Mouse (Mus musculus): ENCODE data around the gene Med25. TPM values are rescaled to one million over a fixed set of nuclear protein-coding genes. Genes with fewer than 3 reads are reported as not detected.

Med25 gene
- polyA plus RNA-seq, 1 experiment from 2014 or later: 179 TPM

DNA sequence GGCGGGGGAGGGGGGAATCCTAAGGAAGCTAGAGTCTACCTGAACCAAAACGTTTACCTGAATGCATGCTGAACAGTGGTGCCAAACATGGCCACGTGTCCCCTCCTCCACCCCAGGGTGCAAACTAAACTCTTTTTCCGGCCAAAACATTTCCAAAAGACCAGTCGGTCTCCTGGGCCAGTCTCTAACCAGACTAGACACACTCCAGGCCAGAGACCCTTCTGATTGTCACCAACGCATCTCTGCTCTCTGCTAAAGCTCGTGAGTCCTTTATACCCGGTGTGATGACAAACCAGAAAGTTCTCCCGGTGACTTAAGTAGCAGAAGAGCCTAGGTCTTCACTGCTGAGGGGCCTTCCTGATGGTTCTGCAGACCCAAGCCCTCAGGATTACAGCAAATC, 24.7 kb downstream of the Med25 start:
- peak overlapping the region; percentile 99 for H3K9ac ChIP-seq
- peak overlapping the region; percentile 100 for H3K27ac ChIP-seq
- peak overlapping the region; percentile 93 for H3K4me3 ChIP-seq
- WGBS: 40% methylated on average over 9 of the region's 9 CpGs
- H3K27me3 ChIP-seq (replicated peaks): no peaks in the 10 kb centered on the region
- H3K36me3 ChIP-seq (replicated peaks): peaks cover 18% of the 10 kb centered on the region
- H3K4me2 ChIP-seq: peak overlapping the region; percentile 82
- H3K4me1 ChIP-seq: peaks cover 44% of the 10 kb centered on the region
- no peak for ATAC-seq (replicated peaks)
- no peaks in the 10 kb centered on the region for H3K9me3 ChIP-seq

DNA sequence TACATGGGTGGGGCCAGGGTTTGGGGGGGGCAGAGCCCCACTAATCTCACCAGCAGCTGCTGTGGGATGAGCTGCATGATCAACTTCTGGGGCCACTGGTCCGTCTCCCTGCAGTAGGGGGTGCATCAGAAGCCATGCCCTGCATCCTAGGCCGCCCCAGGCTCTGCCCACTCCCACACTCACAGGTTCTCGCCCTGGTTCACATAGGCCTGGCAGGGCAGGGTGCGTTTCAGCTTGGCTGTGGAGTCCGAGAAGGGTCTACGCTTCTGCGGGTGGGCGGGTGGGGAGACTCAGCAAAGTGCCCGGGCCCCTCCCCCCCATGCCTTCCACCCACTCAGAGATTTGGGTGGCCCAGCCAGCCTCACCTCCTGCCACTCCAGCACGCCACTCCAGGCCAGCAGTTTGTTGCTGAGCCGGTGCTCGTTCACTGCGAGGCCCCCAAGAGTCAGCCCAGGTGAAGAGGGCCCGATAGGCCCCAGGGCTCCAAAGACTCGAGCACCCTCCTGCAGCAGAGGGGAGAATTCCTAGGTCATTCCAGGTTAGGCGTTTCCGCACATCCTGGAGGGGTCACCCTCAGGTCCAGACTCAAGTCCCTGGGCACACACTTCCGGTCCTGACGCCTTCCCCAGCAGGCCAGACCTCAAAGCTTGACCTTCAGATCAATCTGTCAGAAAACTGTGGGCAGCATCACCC, 25.4 kb downstream of the Med25 start:
- H3K27ac ChIP-seq: 0 out of 2 replicates have a peak overlapping the region, but pooled peaks have one; percentile 8
- 72% methylated on average over 19 of the region's 19 CpGs for WGBS
- no peaks in the 10 kb centered on the region for H3K27me3 ChIP-seq (replicated peaks)
- peaks cover 44% of the 10 kb centered on the region for H3K4me1 ChIP-seq
- peaks cover 24% of the 10 kb centered on the region for H3K36me3 ChIP-seq (replicated peaks)
- peak overlapping the region; percentile 93 for H3K4me3 ChIP-seq
- H3K9ac ChIP-seq: peak overlapping the region; percentile 99
- no peaks in the 10 kb centered on the region for H3K9me3 ChIP-seq
- ATAC-seq (replicated peaks): no peak
- peak overlapping the region; percentile 82 for H3K4me2 ChIP-seq

DNA sequence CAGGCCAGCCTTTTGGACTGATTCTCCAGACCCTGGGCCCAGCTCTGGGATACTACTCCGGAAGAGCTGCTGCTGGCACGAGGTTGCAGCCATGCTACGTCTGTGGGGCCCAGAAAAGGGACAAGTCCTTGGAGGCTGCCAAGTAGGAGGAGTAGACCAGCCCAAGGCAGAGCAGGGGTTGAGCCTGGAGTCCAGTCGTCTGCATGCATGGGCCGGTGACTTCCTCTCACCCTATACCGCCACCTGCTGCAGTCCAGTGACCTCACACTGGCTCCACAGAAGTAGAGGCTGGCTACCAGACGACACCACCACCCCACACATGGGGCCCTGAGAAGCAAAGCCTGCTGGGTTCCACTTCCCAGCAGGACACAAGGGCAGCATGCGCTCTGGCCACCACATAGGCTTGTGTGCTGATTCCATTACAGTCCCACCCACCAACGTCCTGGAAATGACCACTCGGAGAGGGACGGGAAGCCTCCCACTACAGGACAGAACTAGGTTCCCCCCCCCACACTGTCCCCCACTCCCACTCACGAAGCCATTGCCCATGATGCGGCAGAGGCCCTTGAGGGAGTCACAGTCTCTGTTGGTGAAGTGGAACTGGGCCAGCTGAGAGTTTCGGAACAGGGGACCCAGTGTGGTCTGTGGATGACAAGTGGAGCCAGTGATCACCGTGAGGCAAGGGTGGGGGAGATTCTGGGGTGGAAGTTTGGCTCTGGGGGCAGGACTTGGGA, 26.1 kb downstream of the Med25 start:
- H3K4me3 ChIP-seq: peak overlapping the region; percentile 93; the same call in 1 of the 2 replicates
- H3K9me3 ChIP-seq: no peaks in the 10 kb centered on the region
- peaks cover 45% of the 10 kb centered on the region for H3K4me1 ChIP-seq
- H3K36me3 ChIP-seq (replicated peaks): peaks cover 25% of the 10 kb centered on the region
- H3K27me3 ChIP-seq (replicated peaks): no peaks in the 10 kb centered on the region
- WGBS: 56% methylated on average over 15 of the region's 15 CpGs
- no peak for ATAC-seq (replicated peaks)
- 0 out of 2 replicates have a peak overlapping the region, but pooled peaks have one; percentile 8 for H3K27ac ChIP-seq
- H3K9ac ChIP-seq: no peak overlapping the region
- H3K4me2 ChIP-seq: peak overlapping the region; percentile 82

DNA sequence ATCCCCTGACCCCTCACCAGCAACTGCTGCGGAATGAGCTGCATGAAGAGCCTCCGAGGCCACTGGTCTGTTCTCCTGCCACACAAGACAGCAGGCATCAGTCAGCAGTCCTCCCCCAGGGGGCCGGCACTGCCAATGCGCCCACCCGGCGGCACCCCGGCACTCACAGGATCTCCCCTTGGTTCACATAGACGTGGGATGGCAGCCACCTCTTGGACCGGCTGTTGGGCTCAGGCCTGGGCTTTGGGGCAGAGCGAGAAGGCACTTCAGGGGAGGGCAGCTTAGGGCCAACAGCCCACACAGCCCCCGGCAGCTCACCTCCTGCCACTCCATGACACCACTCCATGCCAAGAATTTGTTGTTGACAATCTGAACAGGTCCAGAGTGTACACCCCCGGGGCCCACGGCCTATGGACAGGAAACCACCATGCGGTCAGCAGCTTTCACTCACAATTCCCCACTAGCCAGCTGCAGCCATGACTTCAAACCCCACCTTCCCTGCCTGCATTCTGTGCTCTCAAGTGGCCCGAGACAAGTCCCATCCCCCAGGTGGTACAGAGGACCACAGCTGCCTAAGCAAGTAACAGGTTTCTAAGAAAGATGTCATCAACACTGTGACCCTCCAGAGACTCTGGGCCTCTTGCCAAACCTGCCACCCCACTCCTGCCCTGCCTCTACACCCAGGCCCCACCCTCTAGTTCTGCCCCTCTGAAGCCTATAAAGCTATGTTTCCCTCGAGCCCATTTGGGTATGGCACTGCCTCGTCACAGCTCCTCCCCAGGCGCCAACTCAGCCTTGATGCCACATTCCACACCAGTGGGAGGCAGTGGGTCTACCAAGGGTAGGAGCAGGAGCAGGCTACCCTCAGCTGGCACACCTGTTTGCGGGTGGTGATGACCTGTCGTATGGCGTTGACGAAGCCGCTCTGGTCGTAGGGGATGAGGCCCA, 27.6 kb downstream of the Med25 start:
- Histone ChIP-seq H3K9ac (no peak overlapping the region), H3K4me2 (no peak overlapping the region), H3K27me3 (replicated peaks) (no peaks in the 10 kb centered on the region), H3K9me3 (no peaks in the 10 kb centered on the region), H3K36me3 (replicated peaks) (peaks cover 25% of the 10 kb centered on the region), H3K27ac (no peak overlapping the region), H3K4me1 (peaks cover 51% of the 10 kb centered on the region), H3K4me3 (no peak overlapping the region)
- ATAC-seq (replicated peaks): no peak
- 78% methylated on average over 24 of the region's 24 CpGs for whole genome bisulfite sequencing

DNA sequence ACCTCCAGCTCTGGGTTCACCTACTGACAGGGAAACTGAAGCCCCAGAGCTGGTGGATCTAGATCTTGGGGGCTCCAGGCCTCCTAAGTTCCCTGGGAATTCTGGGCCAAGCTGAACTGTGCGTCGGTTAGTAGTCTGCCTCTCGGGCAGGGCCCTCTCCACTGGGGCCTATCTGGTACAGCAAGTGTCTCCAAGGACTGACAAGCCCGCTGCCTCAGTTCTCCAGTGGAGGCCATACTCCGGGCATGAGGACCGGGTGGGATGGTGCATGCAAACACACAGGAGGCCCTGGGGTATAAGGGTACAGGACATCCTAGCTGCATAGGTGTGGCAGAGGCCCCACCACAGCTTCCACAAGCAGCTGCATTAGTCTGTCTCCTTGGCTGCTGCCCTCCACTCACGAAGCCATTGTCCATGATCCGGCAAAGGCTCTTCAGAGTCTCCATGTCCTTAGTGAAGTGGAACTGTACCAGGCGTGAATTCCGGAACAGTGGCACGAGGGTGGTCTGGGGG, 28.5 kb downstream of the Med25 start:
- Histone ChIP-seq H3K4me3 (no peak overlapping the region), H3K9me3 (no peaks in the 10 kb centered on the region), H3K4me1 (peaks cover 51% of the 10 kb centered on the region), H3K36me3 (replicated peaks) (peaks cover 25% of the 10 kb centered on the region), H3K27me3 (replicated peaks) (no peaks in the 10 kb centered on the region), H3K9ac (no peak overlapping the region), H3K27ac (no peak overlapping the region), H3K4me2 (no peak overlapping the region)
- no peak for ATAC-seq (replicated peaks)
- 85% methylated on average over 11 of the region's 11 CpGs for WGBS

DNA sequence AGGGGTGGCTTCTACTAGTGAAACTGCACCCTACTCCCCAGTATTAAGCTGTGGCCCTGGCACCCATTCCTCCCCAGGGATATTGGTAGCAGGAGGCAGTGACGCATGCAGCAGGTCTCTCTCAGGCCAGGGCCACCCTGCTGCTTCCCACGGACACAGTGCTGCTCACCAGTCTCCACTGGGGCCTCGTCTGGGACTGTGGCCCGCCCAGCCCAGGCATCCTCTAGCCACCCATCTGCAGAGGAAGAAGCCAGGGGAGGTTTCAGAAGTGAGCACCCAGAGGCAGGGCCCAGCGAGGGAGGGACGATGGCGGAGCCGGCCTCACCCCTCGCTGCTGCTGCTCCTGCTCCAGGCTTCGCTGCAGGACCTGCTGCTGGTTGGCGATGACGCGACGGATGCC, 29.3 kb downstream of the Med25 start:
- Histone ChIP-seq H3K9ac (no peak overlapping the region), H3K4me3 (no peak overlapping the region), H3K27me3 (replicated peaks) (no peaks in the 10 kb centered on the region), H3K27ac (no peak overlapping the region), H3K36me3 (replicated peaks) (peaks cover 25% of the 10 kb centered on the region), H3K9me3 (no peaks in the 10 kb centered on the region), H3K4me2 (no peak overlapping the region), H3K4me1 (peaks cover 53% of the 10 kb centered on the region)
- WGBS: 91% methylated on average over 14 of the region's 14 CpGs
- no peak for ATAC-seq (replicated peaks)

DNA sequence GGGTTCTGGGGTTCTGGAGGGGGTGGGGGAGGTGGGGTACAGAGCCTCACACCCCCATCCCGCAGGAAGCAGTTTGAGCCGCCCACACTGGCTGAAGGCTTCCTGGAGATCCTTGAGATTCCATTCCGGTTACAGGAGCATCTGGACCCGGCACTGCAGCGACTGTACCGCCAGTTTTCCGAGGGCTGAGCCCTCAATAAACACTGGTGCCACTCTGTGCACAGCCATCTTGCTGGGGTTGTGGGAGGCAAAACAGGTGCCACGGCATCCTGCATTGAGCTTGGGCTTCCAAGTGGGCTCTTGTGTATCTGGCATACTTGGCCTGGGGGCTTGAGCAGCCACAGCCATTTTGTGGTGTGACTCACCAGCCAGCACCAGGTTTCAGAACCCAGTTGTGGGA, 30.1 kb downstream of the Med25 start:
- no peaks in the 10 kb centered on the region for H3K27me3 ChIP-seq (replicated peaks)
- WGBS: 88% methylated on average over 8 of the region's 8 CpGs
- no peak overlapping the region for H3K9ac ChIP-seq
- H3K9me3 ChIP-seq: no peaks in the 10 kb centered on the region
- no peak overlapping the region for H3K4me3 ChIP-seq
- peaks cover 25% of the 10 kb centered on the region for H3K36me3 ChIP-seq (replicated peaks)
- H3K27ac ChIP-seq: no peak overlapping the region
- no peak for ATAC-seq (replicated peaks)
- peaks cover 53% of the 10 kb centered on the region for H3K4me1 ChIP-seq
- H3K4me2 ChIP-seq: no peak overlapping the region

DNA sequence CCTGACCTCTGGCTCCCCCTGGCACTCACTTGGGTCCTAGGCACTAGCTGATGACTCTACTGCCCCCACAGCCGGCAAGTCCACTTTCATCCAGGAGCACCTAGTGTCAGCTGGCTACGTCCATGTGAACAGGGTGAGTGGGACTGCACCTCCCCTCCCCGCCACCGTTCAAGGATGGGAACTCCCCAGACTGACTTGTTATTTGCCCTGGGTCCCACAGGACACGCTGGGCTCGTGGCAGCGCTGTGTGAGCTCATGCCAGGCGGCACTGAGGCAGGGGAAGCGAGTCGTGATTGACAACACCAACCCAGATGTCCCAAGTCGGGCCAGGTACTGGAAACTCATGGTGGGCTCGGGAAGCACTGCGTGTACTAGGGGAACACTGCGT, 31.1 kb downstream of the Med25 start:
- ATAC-seq (replicated peaks): no peak
- Histone ChIP-seq H3K9me3 (no peaks in the 10 kb centered on the region), H3K27ac (no peak overlapping the region), H3K4me1 (peaks cover 46% of the 10 kb centered on the region), H3K27me3 (replicated peaks) (no peaks in the 10 kb centered on the region), H3K9ac (no peak overlapping the region), H3K36me3 (replicated peaks) (peaks cover 25% of the 10 kb centered on the region), H3K4me3 (no peak overlapping the region), H3K4me2 (no peak overlapping the region)
- 76% methylated on average over 14 of the region's 14 CpGs for WGBS

DNA sequence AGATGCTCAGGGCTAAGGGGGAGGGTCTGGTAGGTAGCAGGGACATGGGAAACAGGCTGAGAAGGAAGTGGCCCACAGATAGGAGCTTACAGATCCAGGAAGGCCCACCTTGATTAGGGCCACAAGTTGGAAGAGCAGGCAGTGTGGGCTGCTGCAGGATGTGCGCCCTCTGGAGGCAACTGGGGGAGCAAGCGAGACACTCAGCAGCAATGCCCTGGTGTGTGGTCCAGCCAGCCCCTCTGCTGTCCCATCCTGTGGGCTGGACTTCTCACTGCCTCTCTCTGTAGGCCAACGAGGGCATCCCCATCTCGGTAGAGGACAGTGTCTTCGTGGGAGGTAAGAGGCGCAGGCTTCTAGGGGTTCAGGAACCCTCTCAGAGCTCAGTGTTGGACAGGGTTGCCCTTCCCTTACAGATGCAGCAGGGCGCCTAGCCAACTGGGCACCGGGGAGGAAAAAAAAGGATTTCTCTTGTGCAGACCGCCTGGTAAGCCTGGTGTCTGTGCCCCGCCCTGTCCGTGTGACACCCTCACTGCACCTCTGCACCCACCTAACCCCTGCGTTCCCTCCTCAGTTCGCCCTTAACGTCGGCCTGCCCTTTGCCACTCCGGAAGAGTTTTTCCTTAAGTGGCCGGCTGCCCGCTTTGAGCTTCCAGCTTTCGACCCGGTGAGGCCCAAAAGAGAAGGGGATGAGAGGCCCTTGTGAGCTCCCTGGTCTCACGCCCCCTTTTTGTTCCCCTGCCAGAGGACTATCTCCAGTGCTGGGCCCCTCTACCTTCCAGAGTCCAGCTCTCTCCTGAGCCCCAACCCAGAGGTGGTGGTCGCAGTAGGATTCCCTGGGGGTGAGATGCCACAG, 31.7 kb downstream of the Med25 start:
- Histone ChIP-seq H3K4me3 (no peak overlapping the region; the same call in 1 of the 2 replicates), H3K4me1 (peaks cover 42% of the 10 kb centered on the region), H3K27me3 (replicated peaks) (no peaks in the 10 kb centered on the region), H3K36me3 (replicated peaks) (peaks cover 25% of the 10 kb centered on the region), H3K4me2 (no peak overlapping the region; the same call in 1 of the 2 replicates), H3K27ac (peak overlapping the region; percentile 27; the same call in 1 of the 2 replicates), H3K9me3 (no peaks in the 10 kb centered on the region), H3K9ac (no peak overlapping the region)
- no peak for ATAC-seq (replicated peaks)
- WGBS: 52% methylated on average over 22 of the region's 22 CpGs

DNA sequence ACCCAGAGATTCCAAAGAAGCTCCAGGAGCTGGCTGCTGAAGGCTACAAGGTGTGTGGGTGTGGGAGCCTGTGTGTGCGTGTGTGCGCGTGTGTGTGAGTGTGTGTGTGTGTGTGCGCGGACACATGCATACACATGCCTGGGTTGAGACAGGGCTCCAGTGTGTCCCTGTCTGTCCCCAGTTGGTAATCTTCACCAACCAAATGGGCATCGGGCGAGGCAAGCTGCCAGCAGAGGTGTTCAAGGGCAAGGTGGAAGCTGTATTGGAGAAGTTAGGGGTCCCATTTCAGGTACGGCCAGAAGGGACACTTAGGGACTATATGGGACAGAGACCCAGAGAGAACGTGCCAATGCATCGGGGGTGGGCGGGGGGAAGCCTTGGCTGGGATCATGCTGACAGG, 32.6 kb downstream of the Med25 start:
- no peaks in the 10 kb centered on the region for H3K27me3 ChIP-seq (replicated peaks)
- peaks cover 42% of the 10 kb centered on the region for H3K4me1 ChIP-seq
- no peak overlapping the region for H3K4me3 ChIP-seq
- H3K4me2 ChIP-seq: no peak overlapping the region
- WGBS: 93% methylated on average over 11 of the region's 11 CpGs
- H3K36me3 ChIP-seq (replicated peaks): peaks cover 25% of the 10 kb centered on the region
- no peaks in the 10 kb centered on the region for H3K9me3 ChIP-seq
- H3K9ac ChIP-seq: no peak overlapping the region
- no peak for ATAC-seq (replicated peaks)
- H3K27ac ChIP-seq: no peak overlapping the region

DNA sequence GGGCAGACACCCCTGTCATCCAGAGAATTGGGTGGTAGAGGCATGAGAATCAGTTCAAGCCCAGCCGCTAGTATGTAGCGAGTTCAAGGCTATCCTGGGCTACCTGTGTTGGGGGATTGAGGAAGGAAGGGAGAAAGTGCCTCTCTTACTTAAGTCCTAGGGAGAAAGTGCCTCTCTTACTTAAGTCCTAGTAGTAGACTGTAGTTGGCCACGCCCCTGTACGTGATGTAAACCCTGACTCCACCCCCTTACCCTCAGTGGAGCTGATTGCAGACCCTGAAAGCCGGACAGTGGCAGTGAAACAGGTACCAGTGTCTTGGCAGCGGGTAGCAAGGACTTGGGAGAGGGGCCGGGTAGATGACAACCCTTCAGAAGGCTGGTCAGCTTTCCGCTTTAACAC, 34.6 kb downstream of the Med25 start:
- H3K4me3 ChIP-seq: peak overlapping the region; percentile 75
- ATAC-seq (replicated peaks): no peak
- no peaks in the 10 kb centered on the region for H3K27me3 ChIP-seq (replicated peaks)
- H3K4me1 ChIP-seq: peaks cover 57% of the 10 kb centered on the region
- H3K27ac ChIP-seq: peak overlapping the region; percentile 93; the same call in 1 of the 2 replicates
- peak overlapping the region; percentile 96; the same call in 1 of the 2 replicates for H3K9ac ChIP-seq
- H3K36me3 ChIP-seq (replicated peaks): peaks cover 12% of the 10 kb centered on the region
- H3K9me3 ChIP-seq: no peaks in the 10 kb centered on the region
- 27% methylated on average over 8 of the region's 8 CpGs for WGBS
- H3K4me2 ChIP-seq: peak overlapping the region; percentile 94
